Mouse (Mus musculus) heart, postnatal 0 days (tissue): ENCODE measurements at regions not wholly inside any gene's neighbourhood (a gene's known extent, or its start where the extent isn't known, plus 50 kb on each side); places are given as distances from the start of the nearest gene placed in this dataset.
A peak's percentile ranks its signal among the peaks of the same experiment; 100 is the strongest.

Experiments used
- ATAC-seq: fragments of 200-750 bp; cut with Nextera tagmentation; 2 replicates; pipeline ENCODE4 v1.8.0; 2017; ENCODE audit warnings: low read depth, moderate number of reproducible peaks, moderate library complexity; ENCODE audit not compliant: insufficient read depth
- DNase-seq: peaks from one replicate; pipeline ENCODE4 v3.0.0-alpha.2; 2016; ENCODE audit warnings: low spot score
- H3K27ac ChIP-seq: fragments of 300-500 bp; sonication (generic); 2 replicates; pipeline ENCODE4 v1.5.1; 2014; ENCODE audit warnings: low read depth, mild to moderate bottlenecking
- H3K27me3 ChIP-seq: fragments of 300-500 bp; sonication (generic); 2 replicates; pipeline ENCODE4 v1.6.1; 2014; ENCODE audit warnings: low read length, mixed read lengths; ENCODE audit not compliant: control insufficient read depth, insufficient read depth
- H3K36me3 ChIP-seq: fragments of 300-500 bp; sonication (generic); replicated peaks from 2 replicates; pipeline ENCODE4 v1.6.1; 2014; ENCODE audit warnings: low read length, mixed read lengths; ENCODE audit not compliant: control insufficient read depth, insufficient read depth
- H3K4me1 ChIP-seq: fragments of 300-500 bp; sonication (generic); 2 replicates; pipeline ENCODE4 v1.6.1; 2014; ENCODE audit warnings: antibody characterized with exemption; ENCODE audit not compliant: control insufficient read depth, insufficient read depth
- H3K4me2 ChIP-seq: fragments of 300-500 bp; sonication (generic); 2 replicates; pipeline ENCODE4 v1.6.1; 2014; ENCODE audit warnings: low read depth, mild to moderate bottlenecking, low read length, moderate library complexity
- H3K4me3 ChIP-seq: fragments of 300-500 bp; sonication (generic); 2 replicates; pipeline ENCODE4 v1.5.1; 2014; ENCODE audit warnings: low read depth, low read length
- H3K9ac ChIP-seq: fragments of 300-500 bp; sonication (generic); replicated peaks from 2 replicates; pipeline ENCODE4 v1.6.1; 2014; ENCODE audit warnings: low read depth, low read length, mixed read lengths
- H3K9me3 ChIP-seq: fragments of 300-500 bp; sonication (generic); replicated peaks from 2 replicates; pipeline ENCODE4 v1.6.1; 2016; ENCODE audit warnings: low read length; ENCODE audit not compliant: control insufficient read depth
- CTCF ChIP-seq: IDR thresholded peaks from 2 replicates; pipeline ENCODE4 v1.5.1; 2016; ENCODE audit warnings: antibody characterized with exemption, control low read depth, low read depth
- EP300 ChIP-seq: IDR thresholded peaks from 2 replicates; pipeline ENCODE4 v1.6.1; 2016; ENCODE audit warnings: antibody characterized with exemption, low read depth
- WGBS: fragments of 180-500 bp; shearing (Covaris S2); extraction: QIAGEN DNeasy Blood & Tissue Kit; methylation state at CpG from one replicate; pipeline ENCODE4 v1.1.7; 2014; 5-methylcytosine and 5-hydroxymethylcytosine counted together

DNA sequence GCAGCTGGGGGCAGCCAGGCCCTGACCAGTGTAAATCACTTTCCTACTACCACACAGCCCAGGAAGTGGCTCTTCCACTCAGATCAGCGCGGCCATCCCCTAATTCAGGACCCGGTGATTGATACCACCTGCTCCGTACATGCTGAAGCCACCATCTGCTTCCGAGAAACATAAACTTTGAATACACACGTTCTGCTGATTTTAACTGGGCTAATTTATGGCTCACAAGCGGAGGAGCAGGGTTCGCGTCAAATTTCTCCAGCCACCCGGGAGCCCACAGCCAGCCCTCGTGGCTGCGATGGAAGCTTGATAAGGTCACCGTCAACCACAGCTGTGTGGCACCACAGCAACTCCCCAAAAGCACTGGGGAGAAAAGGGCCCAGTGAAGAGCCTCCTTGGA, 72.0 kb upstream of the Nkx1-1 start:
- WGBS, result 64% methylated on average over 13 of the region's 13 CpGs
- DNase-seq (no peak), ATAC-seq (no peak)
- Histone ChIP-seq H3K9ac (no peak overlapping the region), H3K36me3 (no peaks in the 10 kb centered on the region), H3K4me1 (no peaks in the 10 kb centered on the region), H3K4me2 (no peak overlapping the region), H3K9me3 (no peaks in the 10 kb centered on the region), H3K4me3 (no peak overlapping the region), H3K27me3 (peaks cover 5% of the 10 kb centered on the region; the same call in 1 of the 2 replicates), H3K27ac (no peak overlapping the region)
- no peak for TF ChIP-seq EP300
- TF ChIP-seq CTCF, result no peak

DNA sequence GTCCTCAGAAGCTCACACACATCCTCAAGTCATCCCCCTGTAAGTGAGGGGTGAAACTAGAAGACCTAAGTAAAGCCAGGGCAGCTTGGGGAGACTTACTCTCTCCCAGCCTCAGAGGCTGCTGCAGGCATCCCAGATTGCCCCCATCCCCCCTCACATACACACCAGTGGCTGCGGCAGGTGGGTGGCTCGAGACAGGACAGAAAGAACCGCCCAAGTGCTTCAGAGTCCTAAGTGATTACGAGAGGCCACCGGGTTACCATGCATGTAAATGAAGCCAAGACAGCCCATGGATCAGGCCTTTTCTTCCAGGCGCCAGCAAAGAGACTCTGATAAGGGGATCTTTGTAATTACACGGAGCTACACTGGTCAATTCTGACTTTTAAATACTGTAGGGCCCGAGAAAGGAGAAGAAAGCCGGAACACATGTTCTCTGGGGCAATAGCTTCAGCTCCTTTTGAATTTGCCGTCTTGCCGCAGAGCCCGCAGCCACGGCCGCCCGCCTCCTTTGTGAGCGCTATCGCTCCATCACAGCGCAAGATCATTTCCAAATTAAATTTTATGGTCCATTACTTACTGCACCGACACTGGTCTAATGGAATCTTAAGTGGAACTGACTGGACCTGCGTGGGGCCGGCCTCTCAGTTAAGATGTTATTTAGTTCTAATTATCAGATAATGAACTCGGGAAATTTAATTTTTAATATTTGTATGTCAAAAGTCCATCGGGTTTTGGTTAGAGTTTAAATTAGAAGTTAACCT, 68.1 kb upstream of the Nkx1-1 start:
- Histone ChIP-seq H3K4me2 (no peak overlapping the region), H3K4me3 (no peak overlapping the region), H3K36me3 (no peaks in the 10 kb centered on the region), H3K9ac (no peak overlapping the region), H3K4me1 (no peaks in the 10 kb centered on the region), H3K27me3 (peaks cover 7% of the 10 kb centered on the region), H3K27ac (no peak overlapping the region), H3K9me3 (no peaks in the 10 kb centered on the region)
- WGBS, result 64% methylated on average over 23 of the region's 23 CpGs
- DNase-seq (no peak), ATAC-seq (no peak)
- TF ChIP-seq CTCF (no peak), EP300 (no peak)

GRCm38 (mm10) chr5:33501211-33501610, 67.4 kb upstream of the Nkx1-1 start:
- DNase-seq, result no peak
- Histone ChIP-seq H3K4me3 (no peak overlapping the region), H3K36me3 (no peaks in the 10 kb centered on the region), H3K27ac (no peak overlapping the region), H3K4me2 (no peak overlapping the region), H3K4me1 (no peaks in the 10 kb centered on the region), H3K27me3 (peaks cover 7% of the 10 kb centered on the region), H3K9ac (no peak overlapping the region), H3K9me3 (no peaks in the 10 kb centered on the region)
- 45% methylated on average over 7 of the region's 7 CpGs for WGBS
- no peak for ATAC-seq
- TF ChIP-seq EP300, result no peak
- no peak for TF ChIP-seq CTCF

GRCm38 (mm10) chr5:33495900-33496529, 62.2 kb upstream of the Nkx1-1 start:
- Histone ChIP-seq H3K9me3 (no peaks in the 10 kb centered on the region), H3K4me1 (no peaks in the 10 kb centered on the region), H3K9ac (no peak overlapping the region), H3K4me2 (no peak overlapping the region), H3K27me3 (peaks cover 9% of the 10 kb centered on the region), H3K27ac (no peak overlapping the region), H3K36me3 (no peaks in the 10 kb centered on the region), H3K4me3 (no peak overlapping the region)
- TF ChIP-seq CTCF, result peak; percentile 93
- TF ChIP-seq EP300, result no peak
- WGBS, result 32% methylated on average over 6 of the region's 6 CpGs
- ATAC-seq (peak; percentile 90), DNase-seq (peak; percentile 66)

- DNase-seq (no peak), ATAC-seq (no peak)
- Histone ChIP-seq H3K9me3 (no peaks in the 10 kb centered on the region), H3K36me3 (no peaks in the 10 kb centered on the region), H3K4me2 (no peak overlapping the region), H3K9ac (no peak overlapping the region), H3K4me1 (no peaks in the 10 kb centered on the region), H3K27me3 (peaks cover 13% of the 10 kb centered on the region), H3K27ac (no peak overlapping the region), H3K4me3 (no peak overlapping the region)
- TF ChIP-seq CTCF, result no peak
- TF ChIP-seq EP300, result no peak
- WGBS, result 72% methylated on average over 6 of the region's 6 CpGs
Measured at GRCm38 (mm10) chr5:33495276-33495675, 61.5 kb upstream of the Nkx1-1 start.
